Mouse (Mus musculus): ENCODE results near the gene Gstm7. TPM values are rescaled to one million over a fixed set of nuclear protein-coding genes. Genes with fewer than 3 reads are reported as not detected.
"Not testable (repeated sequence)": the region's sequence is repeated elsewhere in the genome, so short reads cannot be mapped to it uniquely, and the experiment has no call there.

Gene Gstm7
- total and polyA plus RNA-seq, 3 experiments: 70.4 to 95.0 (median 80.5) TPM

- no peaks in the 10 kb centered on the region for H3K36me3 ChIP-seq (ENCODE audit: control insufficient read depth, insufficient read depth, low read length)
- TF ChIP-seq EP300 (IDR thresholded peaks at IDR 0.05; ENCODE audit: insufficient read depth, low read depth, low read length) (no peak), CTCF (IDR thresholded peaks at IDR 0.05) (no peak), POLR2A (IDR thresholded peaks at IDR 0.05; ENCODE audit: insufficient read depth, low read depth, low read length) (no peak)
- H3K27me3 ChIP-seq (ENCODE audit: control insufficient read depth, insufficient read depth, low read length): no peaks in the 10 kb centered on the region
- no peaks in the 10 kb centered on the region for H3K79me2 ChIP-seq (replicated peaks; ENCODE audit: control insufficient read depth, insufficient read depth, low read length)
- no peak within 1 kb of the TSS for H3K9ac ChIP-seq (ENCODE audit: low read depth, low read length)
- DNase-seq: no peak
- 57% methylated on average over 13 of the region's 13 CpGs for WGBS
- H3K27ac ChIP-seq: no peak within 1 kb of the TSS
- peaks cover 3% of the 10 kb centered on the region for H3K4me1 ChIP-seq (ENCODE audit: control insufficient read depth, insufficient read depth, low read length)
- H3K4me3 ChIP-seq: no peak within 1 kb of the TSS
- intact Hi-C loops (cut with DNase I): no loop called here
Measured at GRCm38 (mm10) chr3:107968724-107969395, 37.2 kb upstream of the Gstm7 start, which contains the start of gene Gstm3. TSS of gene Gstm3 (minus strand) at chr3:107969283.

- no peak for TF ChIP-seq POLR2A (IDR thresholded peaks at IDR 0.05; ENCODE audit: insufficient read depth, low read depth, low read length)
- no peak for TF ChIP-seq CTCF (IDR thresholded peaks at IDR 0.05)
- TF ChIP-seq EP300 (IDR thresholded peaks at IDR 0.05; ENCODE audit: insufficient read depth, low read depth, low read length): no peak
- DNase-seq: no peak
- H3K9ac ChIP-seq (ENCODE audit: low read depth, low read length): no peak overlapping the region
- H3K27ac ChIP-seq: no peak overlapping the region
- H3K4me1 ChIP-seq (ENCODE audit: control insufficient read depth, insufficient read depth, low read length): peaks cover 3% of the 10 kb centered on the region
- WGBS: 96% methylated on average over 5 of the region's 5 CpGs
- H3K27me3 ChIP-seq (ENCODE audit: control insufficient read depth, insufficient read depth, low read length): no peaks in the 10 kb centered on the region
- intact Hi-C loops (cut with DNase I): no loop called here
- no peaks in the 10 kb centered on the region for H3K36me3 ChIP-seq (ENCODE audit: control insufficient read depth, insufficient read depth, low read length)
- no peaks in the 10 kb centered on the region for H3K79me2 ChIP-seq (replicated peaks; ENCODE audit: control insufficient read depth, insufficient read depth, low read length)
- no peak overlapping the region for H3K4me3 ChIP-seq
Measured at GRCm38 (mm10) chr3:107966631-107967030, 35.0 kb upstream of the Gstm7 start.

GRCm38 (mm10) chr3:107965592-107965991 is 34.0 kb upstream of the Gstm7 start:
- Histone ChIP-seq H3K27me3 (ENCODE audit: control insufficient read depth, insufficient read depth, low read length) (no peaks in the 10 kb centered on the region), H3K4me3 (no peak overlapping the region), H3K79me2 (replicated peaks; ENCODE audit: control insufficient read depth, insufficient read depth, low read length) (no peaks in the 10 kb centered on the region), H3K4me1 (ENCODE audit: control insufficient read depth, insufficient read depth, low read length) (peaks cover 3% of the 10 kb centered on the region), H3K36me3 (ENCODE audit: control insufficient read depth, insufficient read depth, low read length) (no peaks in the 10 kb centered on the region), H3K9ac (ENCODE audit: low read depth, low read length) (no peak overlapping the region), H3K27ac (no peak overlapping the region)
- TF ChIP-seq EP300 (IDR thresholded peaks at IDR 0.05; ENCODE audit: insufficient read depth, low read depth, low read length) (no peak), CTCF (IDR thresholded peaks at IDR 0.05) (no peak), POLR2A (IDR thresholded peaks at IDR 0.05; ENCODE audit: insufficient read depth, low read depth, low read length) (no peak)
- 42% methylated on average over 1 of the region's 1 CpGs for WGBS
- intact Hi-C loops (cut with DNase I): loop anchor here (2.0 kb wide), 1 partner anchor 17 kb away; no protein-coding TSS in a partner anchor
- DNase-seq: no peak

- no peak for DNase-seq
- peaks cover 3% of the 10 kb centered on the region for H3K4me1 ChIP-seq (ENCODE audit: control insufficient read depth, insufficient read depth, low read length)
- H3K36me3 ChIP-seq (ENCODE audit: control insufficient read depth, insufficient read depth, low read length): no peaks in the 10 kb centered on the region
- H3K27me3 ChIP-seq (ENCODE audit: control insufficient read depth, insufficient read depth, low read length): no peaks in the 10 kb centered on the region
- H3K27ac ChIP-seq: no peak overlapping the region; the same call in 1 of the 2 replicates
- no peak overlapping the region for H3K4me3 ChIP-seq
- intact Hi-C loops (cut with DNase I): loop anchor here (2.0 kb wide), 1 partner anchor 18 kb away; no protein-coding TSS in a partner anchor
- 64% methylated on average over 5 of the region's 5 CpGs for WGBS
- no peak overlapping the region for H3K9ac ChIP-seq (ENCODE audit: low read depth, low read length)
- TF ChIP-seq CTCF (IDR thresholded peaks at IDR 0.05) (no peak), POLR2A (IDR thresholded peaks at IDR 0.05; ENCODE audit: insufficient read depth, low read depth, low read length) (no peak), EP300 (IDR thresholded peaks at IDR 0.05; ENCODE audit: insufficient read depth, low read depth, low read length) (no peak)
- H3K79me2 ChIP-seq (replicated peaks; ENCODE audit: control insufficient read depth, insufficient read depth, low read length): no peaks in the 10 kb centered on the region
Measured at GRCm38 (mm10) chr3:107964656-107965308, 33.2 kb upstream of the Gstm7 start.

GRCm38 (mm10) chr3:107964026-107964425 is 32.4 kb upstream of the Gstm7 start:
- H3K4me3 ChIP-seq: no peak overlapping the region
- no peak overlapping the region; the same call in 1 of the 2 replicates for H3K27ac ChIP-seq
- no peaks in the 10 kb centered on the region for H3K27me3 ChIP-seq (ENCODE audit: control insufficient read depth, insufficient read depth, low read length)
- peaks cover 3% of the 10 kb centered on the region for H3K4me1 ChIP-seq (ENCODE audit: control insufficient read depth, insufficient read depth, low read length)
- no peaks in the 10 kb centered on the region for H3K36me3 ChIP-seq (ENCODE audit: control insufficient read depth, insufficient read depth, low read length)
- 97% methylated on average over 4 of the region's 4 CpGs for WGBS
- H3K79me2 ChIP-seq (replicated peaks; ENCODE audit: control insufficient read depth, insufficient read depth, low read length): no peaks in the 10 kb centered on the region
- intact Hi-C loops (cut with DNase I): loop anchor here (2.0 kb wide), 1 partner anchor 19 kb away; no protein-coding TSS in a partner anchor
- TF ChIP-seq EP300 (IDR thresholded peaks at IDR 0.05; ENCODE audit: insufficient read depth, low read depth, low read length): no peak
- TF ChIP-seq POLR2A (IDR thresholded peaks at IDR 0.05; ENCODE audit: insufficient read depth, low read depth, low read length): no peak
- no peak for TF ChIP-seq CTCF (IDR thresholded peaks at IDR 0.05)
- H3K9ac ChIP-seq (ENCODE audit: low read depth, low read length): no peak overlapping the region
- no peak for DNase-seq

GRCm38 (mm10) chr3:107955260-107955659 is 23.6 kb upstream of the Gstm7 start:
- DNase-seq; H3K27ac ChIP-seq; H3K9ac ChIP-seq (ENCODE audit: low read depth, low read length); H3K79me2 ChIP-seq (replicated peaks; ENCODE audit: control insufficient read depth, insufficient read depth, low read length); H3K4me3 ChIP-seq; H3K4me1 ChIP-seq (ENCODE audit: control insufficient read depth, insufficient read depth, low read length); intact Hi-C loops (cut with DNase I); H3K36me3 ChIP-seq (ENCODE audit: control insufficient read depth, insufficient read depth, low read length); H3K27me3 ChIP-seq (ENCODE audit: control insufficient read depth, insufficient read depth, low read length): not testable (repeated sequence)
- 85% methylated on average over 9 of the region's 9 CpGs for WGBS

All from heart, adult 2 months (tissue).